Mouse (Mus musculus) 3134 (cell line): ENCODE measurements around the gene Mreg.
A peak's percentile ranks its signal among the peaks of the same experiment; 100 is the strongest.

Experiments
- DNase-seq: peaks from one replicate; pipeline ENCODE4 v3.0.0-alpha.2; 2011; ENCODE audit warnings: low spot score; ENCODE audit not compliant: insufficient read length; ENCODE audit errors: extremely low read depth

The Mreg gene

GRCm38 (mm10) chr1:72227546-72227945 lies 15.4 kb upstream of the Mreg start:
- no peak for DNase-seq

GRCm38 (mm10) chr1:72226887-72227481 lies 14.9 kb upstream of the Mreg start:
- DNase-seq = peak; percentile 48

- peak; percentile 73 for DNase-seq
Observed at GRCm38 (mm10) chr1:72226172-72226886, 14.2 kb upstream of the Mreg start.

GRCm38 (mm10) chr1:72225720-72226171 lies 13.6 kb upstream of the Mreg start:
- DNase-seq = peak; percentile 86

- DNase-seq = no peak
Observed at GRCm38 (mm10) chr1:72225054-72225718, 13.1 kb upstream of the Mreg start.

- DNase-seq = no peak
Observed at GRCm38 (mm10) chr1:72220008-72220407, 7.9 kb upstream of the Mreg start.

- no peak for DNase-seq
Observed at GRCm38 (mm10) chr1:72219116-72219515, 7.0 kb upstream of the Mreg start.

GRCm38 (mm10) chr1:72218626-72219025 lies 6.5 kb upstream of the Mreg start:
- DNase-seq = no peak

- no peak for DNase-seq
Observed at GRCm38 (mm10) chr1:72216761-72217160, 4.7 kb upstream of the Mreg start.

GRCm38 (mm10) chr1:72215174-72215573 lies 3.1 kb upstream of the Mreg start:
- DNase-seq = no peak

- DNase-seq = no peak
Observed at GRCm38 (mm10) chr1:72214470-72214961, 2.4 kb upstream of the Mreg start.

GRCm38 (mm10) chr1:72213954-72214353 lies 1.8 kb upstream of the Mreg start:
- no peak for DNase-seq

- DNase-seq = peak; percentile 35
Observed at GRCm38 (mm10) chr1:72210803-72211679, 1.1 kb downstream of the Mreg start.

GRCm38 (mm10) chr1:72208095-72208494 lies 4.0 kb downstream of the Mreg start:
- DNase-seq = no peak

GRCm38 (mm10) chr1:72205113-72205512 lies 7.0 kb downstream of the Mreg start:
- no peak for DNase-seq

- no peak for DNase-seq
Observed at GRCm38 (mm10) chr1:72203204-72203603, 8.9 kb downstream of the Mreg start.

GRCm38 (mm10) chr1:72202705-72203104 lies 9.4 kb downstream of the Mreg start:
- peak; percentile 65 for DNase-seq

- DNase-seq = no peak
Observed at GRCm38 (mm10) chr1:72202068-72202467, 10.0 kb downstream of the Mreg start.

GRCm38 (mm10) chr1:72201126-72201525 lies 11.0 kb downstream of the Mreg start:
- DNase-seq = no peak

GRCm38 (mm10) chr1:72198142-72198806 lies 13.8 kb downstream of the Mreg start:
- no peak for DNase-seq
